Mouse (Mus musculus) intestine, embryonic 16.5 days (tissue): ENCODE data around the gene Dnajb8. TPM values are rescaled to one million over a fixed set of nuclear protein-coding genes. Genes with fewer than 3 reads are reported as not detected.

ENCODE experiments used
- ATAC-seq: fragments of 200-750 bp; cut with Nextera tagmentation; 2 replicates; pipeline ENCODE4 v1.8.0; 2017; ENCODE audit warnings: moderate TSS enrichment, moderate library complexity
- H3K27ac ChIP-seq: fragments of 300-500 bp; sonication (generic); 2 replicates; pipeline ENCODE4 v1.5.1; 2014; ENCODE audit warnings: mild to moderate bottlenecking, low read length
- H3K27me3 ChIP-seq: fragments of 300-500 bp; sonication (generic); replicated peaks from 2 replicates; pipeline ENCODE4 v1.6.1; 2014; ENCODE audit warnings: low read length, control low read depth, mixed read lengths; ENCODE audit not compliant: control insufficient read depth, insufficient read depth
- H3K36me3 ChIP-seq: fragments of 300-500 bp; sonication (generic); 2 replicates; pipeline ENCODE4 v1.6.1; 2014; ENCODE audit warnings: low read length, control low read depth; ENCODE audit not compliant: control insufficient read depth, insufficient read depth
- H3K4me1 ChIP-seq: fragments of 300-500 bp; sonication (generic); 2 replicates; pipeline ENCODE4 v1.6.1; 2014; ENCODE audit warnings: low read length, control low read depth, mixed read lengths; ENCODE audit not compliant: control insufficient read depth, insufficient read depth
- H3K4me2 ChIP-seq: fragments of 300-500 bp; sonication (generic); 2 replicates; pipeline ENCODE4 v1.6.1; 2014; ENCODE audit warnings: low read depth, low read length, control low read depth
- H3K4me3 ChIP-seq: fragments of 300-500 bp; sonication (generic); 2 replicates; pipeline ENCODE4 v1.5.1; 2014; ENCODE audit warnings: mild to moderate bottlenecking, low read length
- H3K9ac ChIP-seq: fragments of 300-500 bp; sonication (generic); 2 replicates; pipeline ENCODE4 v1.6.1; 2014; ENCODE audit warnings: low read depth, low read length
- H3K9me3 ChIP-seq: fragments of 300-500 bp; sonication (generic); 2 replicates; pipeline ENCODE4 v1.6.1; 2016; ENCODE audit warnings: low read length, control low read depth; ENCODE audit not compliant: control insufficient read depth
- WGBS: fragments of 180-500 bp; shearing (Covaris S2); extraction: QIAGEN DNeasy Blood & Tissue Kit; methylation state at CpG from one replicate; pipeline ENCODE4 v1.1.7; 2014; 5-methylcytosine and 5-hydroxymethylcytosine counted together
- polyA plus RNA-seq: library from polyadenylated mRNA; unstranded; fragments of >200 nt; fragmentation: Nextera tagmentation; extraction: Ambion mirVana; gene quantifications from 2 replicates; pipeline ENCODE4 v1.2.1, GENCODE M21; 2015

Dnajb8 gene
- polyA plus RNA-seq, 1 experiment from 2014 or later: not detected

DNA sequence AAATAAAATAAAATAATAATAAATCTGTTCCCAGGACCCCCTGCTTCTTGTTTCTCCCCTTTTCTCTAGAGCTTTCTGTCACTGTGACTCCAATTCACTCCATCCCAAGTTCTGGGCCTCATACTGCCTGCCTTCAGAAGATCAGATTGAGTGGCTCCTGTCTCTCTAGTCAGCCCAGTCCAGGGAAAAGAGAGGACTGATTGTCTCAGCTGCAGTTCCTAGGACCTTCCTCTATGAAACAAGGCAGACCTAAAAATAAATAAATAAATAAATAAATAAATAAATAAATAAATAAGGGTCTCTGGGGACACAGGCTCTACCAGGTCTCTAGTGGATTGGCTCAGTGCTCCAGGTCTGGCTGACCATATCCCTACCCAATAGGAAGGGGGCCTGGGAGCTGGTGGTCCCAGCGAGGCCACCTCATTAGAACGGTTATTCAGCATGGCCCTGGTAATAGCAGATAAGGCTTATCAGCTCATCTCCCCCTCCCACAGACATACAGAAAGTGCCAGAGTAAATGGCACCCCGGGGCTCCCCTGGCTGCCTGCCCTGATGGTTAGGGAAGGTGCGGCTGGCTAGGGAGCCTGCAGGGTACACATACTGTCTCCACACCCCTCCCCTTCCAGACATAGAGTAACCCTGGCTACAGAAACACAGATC lies 30.5 kb upstream of the Dnajb8 start:
- Histone ChIP-seq H3K9me3 (no peaks in the 10 kb centered on the region), H3K36me3 (no peaks in the 10 kb centered on the region), H3K4me1 (peaks cover 14% of the 10 kb centered on the region; the same call in 1 of the 2 replicates), H3K4me2 (no peak overlapping the region), H3K9ac (no peak overlapping the region), H3K27ac (no peak overlapping the region), H3K27me3 (peaks cover 82% of the 10 kb centered on the region), H3K4me3 (no peak overlapping the region)
- 38% methylated on average over 4 of the region's 4 CpGs for WGBS
- ATAC-seq: no peak

DNA sequence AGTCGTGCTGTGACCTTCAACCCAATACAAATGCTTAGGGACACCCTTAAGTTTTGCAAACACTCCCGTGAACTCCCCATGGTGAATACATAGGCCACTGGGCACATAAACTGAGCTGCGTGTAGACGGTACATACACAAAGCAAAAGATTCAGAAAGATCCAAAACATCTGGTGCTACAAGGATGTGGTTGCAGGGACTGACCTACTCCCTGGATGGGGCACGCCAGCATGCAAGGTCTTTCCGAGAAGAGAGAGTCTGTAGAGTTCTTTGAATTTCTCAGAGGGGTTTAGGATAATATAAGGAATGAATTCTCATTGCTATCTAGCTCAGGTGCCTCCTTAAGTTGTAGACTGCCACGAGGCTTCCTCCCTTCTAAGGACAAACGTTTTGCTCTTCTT lies 29.3 kb upstream of the Dnajb8 start:
- peaks cover 94% of the 10 kb centered on the region for H3K27me3 ChIP-seq
- no peak overlapping the region for H3K9ac ChIP-seq
- no peak overlapping the region for H3K4me3 ChIP-seq
- H3K4me1 ChIP-seq: peaks cover 25% of the 10 kb centered on the region
- H3K4me2 ChIP-seq: no peak overlapping the region
- no peak for ATAC-seq
- H3K36me3 ChIP-seq: no peaks in the 10 kb centered on the region
- no peaks in the 10 kb centered on the region for H3K9me3 ChIP-seq
- no peak overlapping the region for H3K27ac ChIP-seq
- 30% methylated on average over 8 of the region's 8 CpGs for WGBS

DNA sequence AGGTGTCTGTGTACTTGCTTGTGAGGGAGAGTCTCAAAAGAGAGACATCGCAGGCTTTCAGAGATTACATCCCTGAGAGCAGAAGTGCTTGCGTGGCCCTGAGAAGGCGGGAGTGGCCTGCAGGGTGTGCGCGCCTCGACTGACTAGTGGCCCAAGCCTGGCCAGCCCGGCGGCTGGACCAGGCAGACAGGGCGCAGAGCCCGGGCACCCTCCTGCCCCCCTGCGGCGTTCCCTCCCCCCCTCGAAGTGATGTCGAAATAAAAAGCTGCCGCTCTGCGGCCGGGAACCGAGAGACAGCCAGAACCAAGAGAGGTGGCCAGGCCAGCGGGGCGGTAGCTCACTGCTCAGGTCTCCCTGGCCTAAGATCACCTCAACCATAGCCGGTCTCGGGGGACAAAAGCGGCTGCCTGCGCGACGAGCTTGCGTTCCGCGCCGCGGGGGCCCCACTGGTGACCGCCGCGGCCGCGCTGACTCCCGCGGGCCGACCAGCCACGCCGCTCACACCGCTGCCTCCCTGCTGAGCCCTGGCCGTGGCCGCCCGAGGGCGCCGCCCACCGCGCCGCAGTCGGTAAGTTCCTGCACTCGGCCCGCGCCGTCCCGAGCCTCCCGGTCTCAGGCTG lies 28.5 kb upstream of the Dnajb8 start, which contains the start of gene Gata2:
TSS of gene Gata2 (plus strand) at position 459 of the 620 bp plus-strand sequence.
- Histone ChIP-seq H3K4me3 (peak within 1 kb of the TSS; percentile 45), H3K27ac (no peak within 1 kb of the TSS), H3K4me1 (peaks cover 33% of the 10 kb centered on the region), H3K27me3 (peaks cover 98% of the 10 kb centered on the region), H3K36me3 (no peaks in the 10 kb centered on the region), H3K4me2 (peak within 1 kb of the TSS; percentile 71), H3K9me3 (no peaks in the 10 kb centered on the region), H3K9ac (peak within 1 kb of the TSS; percentile 48)
- ATAC-seq: no peak
- WGBS: 1% methylated on average over 52 of the region's 57 CpGs

- no peak overlapping the region for H3K27ac ChIP-seq
- H3K4me3 ChIP-seq: peak overlapping the region; percentile 45
- peaks cover 40% of the 10 kb centered on the region for H3K4me1 ChIP-seq
- H3K9ac ChIP-seq: peak overlapping the region; percentile 48
- 3% methylated on average over 58 of the region's 58 CpGs for WGBS
- no peak for ATAC-seq
- H3K9me3 ChIP-seq: no peaks in the 10 kb centered on the region
- H3K4me2 ChIP-seq: peak overlapping the region; percentile 71
- H3K36me3 ChIP-seq: no peaks in the 10 kb centered on the region
- peaks cover 98% of the 10 kb centered on the region for H3K27me3 ChIP-seq
These were observed 27.8 kb upstream of the Dnajb8 start for GRCm38 (mm10) chr6:88194053-88194977.

DNA sequence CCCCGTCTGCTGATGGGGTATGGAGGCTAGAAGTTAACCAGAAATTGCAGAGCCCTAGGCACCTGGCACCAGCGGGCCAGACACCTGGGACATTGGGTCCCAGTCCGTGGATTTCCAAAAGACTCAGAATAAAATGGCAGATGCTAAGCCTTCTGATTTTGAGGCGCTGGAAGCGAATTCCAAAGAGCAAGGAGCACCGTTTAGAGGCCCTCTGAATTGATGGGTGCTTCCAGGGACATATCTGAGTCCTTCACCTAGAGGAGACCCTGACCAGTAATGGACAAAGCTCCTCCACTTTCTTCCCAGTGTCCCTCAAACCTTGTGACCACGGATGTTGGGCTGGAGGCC lies 27.1 kb upstream of the Dnajb8 start:
- Histone ChIP-seq H3K4me1 (peaks cover 45% of the 10 kb centered on the region), H3K27me3 (peaks cover 100% of the 10 kb centered on the region), H3K4me2 (no peak overlapping the region), H3K4me3 (no peak overlapping the region), H3K9ac (no peak overlapping the region), H3K9me3 (no peaks in the 10 kb centered on the region), H3K36me3 (no peaks in the 10 kb centered on the region), H3K27ac (no peak overlapping the region)
- WGBS: 15% methylated on average over 7 of the region's 7 CpGs
- ATAC-seq: no peak

DNA sequence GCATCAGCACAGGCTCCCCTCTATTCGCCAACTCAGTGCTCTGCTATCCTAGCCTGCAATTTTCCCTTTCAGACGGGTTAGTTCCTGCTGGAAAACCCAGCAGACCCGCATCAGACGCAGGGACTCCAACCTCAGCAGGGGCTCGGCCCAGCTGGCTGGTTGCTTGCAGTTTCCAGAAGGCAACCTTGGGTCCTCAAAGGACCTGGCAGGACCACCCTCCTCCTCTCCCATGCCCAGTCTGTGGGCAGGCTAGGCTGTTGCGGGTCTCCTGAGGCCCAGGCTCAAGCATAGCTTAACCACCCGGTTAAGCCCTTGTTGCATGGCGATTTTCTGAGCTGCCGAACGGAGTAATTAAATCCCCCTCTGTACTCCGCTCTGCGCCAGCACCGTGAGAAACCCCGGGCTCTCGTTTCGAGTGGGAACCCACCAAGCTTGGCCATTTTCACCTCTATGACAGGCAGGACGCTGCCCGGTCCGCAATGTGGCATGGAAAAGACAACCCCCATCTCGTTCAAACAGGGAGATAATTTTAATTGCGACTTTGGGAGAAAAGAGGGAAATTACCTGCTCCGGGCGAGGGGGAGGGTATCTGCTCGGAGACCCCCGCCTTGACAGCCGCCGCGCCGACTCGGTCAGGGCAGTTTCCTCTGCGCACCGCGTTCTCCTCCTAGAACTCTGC lies 25.9 kb upstream of the Dnajb8 start:
- Histone ChIP-seq H3K27me3 (peaks cover 100% of the 10 kb centered on the region), H3K36me3 (no peaks in the 10 kb centered on the region), H3K4me3 (peak overlapping the region; percentile 47), H3K4me1 (peaks cover 35% of the 10 kb centered on the region), H3K9ac (no peak overlapping the region), H3K9me3 (no peaks in the 10 kb centered on the region), H3K4me2 (no peak overlapping the region), H3K27ac (no peak overlapping the region)
- 6% methylated on average over 33 of the region's 33 CpGs for WGBS
- ATAC-seq: no peak

DNA sequence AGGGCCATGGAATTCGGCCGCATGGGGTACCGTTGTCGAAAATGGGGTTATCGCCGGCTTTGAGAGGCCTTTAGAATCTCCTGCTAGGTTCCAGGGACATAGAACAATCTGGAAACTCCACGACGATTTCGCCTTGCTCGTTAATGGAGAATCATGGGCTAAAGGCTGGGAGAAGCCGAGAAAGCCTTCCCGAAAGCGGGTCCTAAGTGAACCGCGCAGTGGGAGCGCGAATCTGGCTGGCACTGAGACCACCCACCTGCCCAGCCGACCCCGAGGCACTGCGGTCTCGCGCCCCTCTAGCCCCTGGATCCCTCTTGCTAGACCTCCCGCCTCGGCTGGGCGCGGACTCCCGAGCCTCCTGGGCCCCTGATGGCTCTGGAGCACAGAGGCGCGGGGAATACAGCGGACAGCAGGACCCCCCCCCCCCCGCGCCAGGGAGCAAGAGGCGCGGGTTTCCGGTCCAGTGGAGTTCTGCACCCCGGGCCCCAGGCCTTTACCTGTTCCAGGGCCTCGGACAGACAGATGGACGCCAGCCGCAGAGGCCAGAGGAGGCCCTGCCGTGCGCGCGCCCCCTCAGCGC lies 25.2 kb upstream of the Dnajb8 start:
- peak overlapping the region; percentile 47 for H3K4me3 ChIP-seq
- H3K36me3 ChIP-seq: no peaks in the 10 kb centered on the region
- H3K27ac ChIP-seq: no peak overlapping the region
- peak overlapping the region; percentile 78 for H3K4me2 ChIP-seq
- under 1% methylated on average over 38 of the region's 44 CpGs for WGBS
- no peaks in the 10 kb centered on the region for H3K9me3 ChIP-seq
- H3K4me1 ChIP-seq: peaks cover 35% of the 10 kb centered on the region
- ATAC-seq: no peak
- H3K9ac ChIP-seq: peak overlapping the region; percentile 49
- peaks cover 100% of the 10 kb centered on the region for H3K27me3 ChIP-seq

DNA sequence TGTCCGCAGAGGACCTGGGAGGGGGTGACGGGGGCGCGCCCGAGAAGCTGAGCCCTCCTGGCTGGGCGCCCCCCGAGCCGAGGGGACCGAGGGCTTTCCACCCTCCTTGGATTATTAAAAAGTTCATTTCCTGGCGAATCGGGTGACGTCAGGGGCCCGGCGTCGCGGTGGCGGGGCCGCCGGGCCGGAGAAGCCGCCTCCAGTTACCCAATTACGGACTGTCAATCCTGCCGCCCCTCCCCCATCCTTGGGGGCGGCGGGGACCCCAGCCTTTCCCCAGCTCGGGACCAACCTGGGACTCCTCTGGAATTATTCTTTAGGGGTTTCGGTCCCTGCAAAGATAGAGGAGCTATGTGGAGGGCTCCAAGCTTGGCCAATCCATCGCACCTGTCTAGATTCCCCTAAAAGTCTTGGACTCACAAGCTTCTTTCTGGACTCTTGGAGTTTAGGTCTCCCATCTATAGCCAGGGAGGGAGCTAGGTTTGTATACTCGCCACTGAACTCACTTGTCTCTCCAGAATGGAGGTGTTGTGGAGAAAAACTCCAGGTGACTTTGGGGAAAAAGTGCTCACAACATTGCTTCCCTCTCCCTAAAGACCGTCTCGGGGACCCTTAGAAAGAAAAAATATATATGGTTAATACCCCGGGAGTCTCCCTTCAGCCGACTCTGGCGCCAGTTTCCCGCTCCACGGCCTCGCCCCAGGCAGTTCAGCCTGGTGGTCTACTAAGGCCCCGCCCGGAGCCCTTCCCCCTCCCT lies 24.6 kb upstream of the Dnajb8 start:
- H3K4me1 ChIP-seq: peaks cover 35% of the 10 kb centered on the region
- peaks cover 100% of the 10 kb centered on the region for H3K27me3 ChIP-seq
- H3K27ac ChIP-seq: no peak overlapping the region
- H3K9me3 ChIP-seq: no peaks in the 10 kb centered on the region
- peak overlapping the region; percentile 49 for H3K9ac ChIP-seq
- peak overlapping the region; percentile 47 for H3K4me3 ChIP-seq
- H3K36me3 ChIP-seq: no peaks in the 10 kb centered on the region
- no peak for ATAC-seq
- 2% methylated on average over 39 of the region's 39 CpGs for WGBS
- peak overlapping the region; percentile 78 for H3K4me2 ChIP-seq
